In genomic region chr1:172548501-172548900, GRCm38 (mm10) we compare ENCODE assay signal across 18 mouse cellular contexts. TPM values are rescaled to one million over a fixed set of nuclear protein-coding genes. Genes with fewer than 3 reads are reported as not detected.
A peak's percentile ranks its signal among the peaks of the same experiment; 100 is the strongest.
DNase-seq lines count a peak whose midpoint lies in the region; ATAC-seq and TF ChIP-seq lines count a peak whose summit lies in the region.
"Had no signal": no experiment of that assay in that cellular context is flagged by ENCODE, and none has a peak within 500 bp of the region (broad histone marks: within the 10 kb centered on the region; RNA-seq: fewer than 3 reads in every experiment).

No protein-coding gene starts in this region.

- no peak for TF ChIP-seq CTCF in liver, postnatal 0 days (IDR thresholded peaks at IDR 0.05; ENCODE audit: low read depth)
- TF ChIP-seq CTCF in thymus, adult 2 months (IDR thresholded peaks at IDR 0.05; ENCODE audit: borderline replicate concordance, control insufficient read depth, extremely low read depth, insufficient read depth, low read length, poor library complexity), result no peak

- H3K9ac ChIP-seq in liver, embryonic 11.5 days (ENCODE audit: low read depth, low read length), result no peak overlapping the region
- H3K9ac ChIP-seq in liver, postnatal 0 days (replicated peaks), result no peak overlapping the region
- H3K9ac ChIP-seq in forebrain, embryonic 13.5 days, result no peak overlapping the region
- H3K9ac ChIP-seq: embryonic facial prominence, embryonic 12.5 days; hindbrain, embryonic 12.5 days; lung, embryonic 15.5 days had no signal

- no peaks in the 10 kb centered on the region for H3K9me3 ChIP-seq in liver, embryonic 11.5 days (ENCODE audit: control insufficient read depth, low read length)
- no peaks in the 10 kb centered on the region for H3K9me3 ChIP-seq in liver, postnatal 0 days (ENCODE audit: low read length)
- H3K9me3 ChIP-seq in forebrain, embryonic 13.5 days (replicated peaks), result no peaks in the 10 kb centered on the region
- H3K9me3 ChIP-seq: embryonic facial prominence, embryonic 12.5 days; hindbrain, embryonic 12.5 days; lung, embryonic 15.5 days had no signal

- no peak for DNase-seq in liver, embryonic 11.5 days (ENCODE audit: low spot score)
- no peak for DNase-seq in liver
- DNase-seq in liver, postnatal 0 days, result no peak
- peak; percentile 50 for DNase-seq in thymus, adult 2 months
- DNase-seq in adrenal gland, postnatal 10 days, result no peak
- DNase-seq in heart, adult 9 months (ENCODE audit: low spot score in 2 of 2), result no peak
- DNase-seq: cerebellum, adult 9-11 months; gastrocnemius, adult 2 months; kidney, adult 2 months; right cerebral cortex, postnatal 25 days had no signal

- no peak for TF ChIP-seq EP300 in liver, postnatal 0 days (IDR thresholded peaks at IDR 0.05; ENCODE audit: low read depth)

- 26% methylated on average over 7 of the region's 7 CpGs for WGBS in liver, embryonic 11.5 days
- WGBS in liver, postnatal 0 days (ENCODE audit: insufficient replicate concordance), result 20% methylated on average over 7 of the region's 7 CpGs
- 2% methylated on average over 7 of the region's 7 CpGs for WGBS in thymus, adult 2 months
- WGBS in forebrain, embryonic 13.5 days, result 72% methylated on average over 7 of the region's 7 CpGs

- H3K4me2 ChIP-seq in liver, embryonic 11.5 days, result peak overlapping the region; percentile 22; the same call in 1 of the 2 replicates
- H3K4me2 ChIP-seq in liver, postnatal 0 days (ENCODE audit: low read depth, low read length), result 0 out of 2 replicates have a peak overlapping the region, but pooled peaks have one; percentile 26
- H3K4me2 ChIP-seq in forebrain, embryonic 13.5 days, result no peak overlapping the region
- H3K4me2 ChIP-seq: embryonic facial prominence, embryonic 12.5 days; heart, embryonic 11.5 days; hindbrain, embryonic 12.5 days had no signal

- 0 out of 2 replicates have a peak, but pooled peaks cover 6% of the 10 kb centered on the region for H3K4me1 ChIP-seq in liver, embryonic 11.5 days (replicated peaks; ENCODE audit: control insufficient read depth, insufficient read depth, low read length)
- 0 out of 2 replicates have a peak, but pooled peaks cover 3% of the 10 kb centered on the region for H3K4me1 ChIP-seq in liver, postnatal 0 days (ENCODE audit: insufficient read depth)
- H3K4me1 ChIP-seq in thymus, adult 2 months (replicated peaks; ENCODE audit: control insufficient read depth, insufficient read depth, low read length), result peaks cover 24% of the 10 kb centered on the region
- peaks cover 21% of the 10 kb centered on the region for H3K4me1 ChIP-seq in forebrain, embryonic 13.5 days

- ATAC-seq in liver, embryonic 11.5 days (replicated peaks; ENCODE audit: low FRiP score), result 0 out of 2 replicates have a peak, but pooled peaks have one; percentile 7
- peak; percentile 79 for ATAC-seq in activated CD4-positive, CD25-positive, alpha-beta regulatory T cell, adult 4 months
- peak; percentile 57; the same call in 1 of the 2 replicates for ATAC-seq in liver, postnatal 0 days
- no peak for ATAC-seq in forebrain, embryonic 13.5 days
- ATAC-seq: forebrain, embryonic 14.5 days had no signal

- no peak overlapping the region for H3K4me3 ChIP-seq in liver, embryonic 11.5 days (ENCODE audit: low read depth, low read length)
- H3K4me3 ChIP-seq in liver, postnatal 0 days (ENCODE audit: low read depth, low read length), result no peak overlapping the region
- peak overlapping the region; percentile 44 for H3K4me3 ChIP-seq in thymus, adult 2 months (ENCODE audit: control insufficient read depth, insufficient read depth, low read length)
- H3K4me3 ChIP-seq in forebrain, embryonic 13.5 days, result no peak overlapping the region
- H3K4me3 ChIP-seq: embryonic facial prominence, embryonic 12.5 days; gastrocnemius, adult 2 months; hindbrain, embryonic 12.5 days; lung, embryonic 15.5 days had no signal

- peaks cover 4% of the 10 kb centered on the region; the same call in 1 of the 2 replicates for H3K27me3 ChIP-seq in liver, embryonic 11.5 days (replicated peaks; ENCODE audit: control insufficient read depth, insufficient read depth, low read length)
- H3K27me3 ChIP-seq in liver, postnatal 0 days (ENCODE audit: insufficient read depth, low read length), result 0 out of 2 replicates have a peak, but pooled peaks cover 4% of the 10 kb centered on the region
- H3K27me3 ChIP-seq in thymus, adult 2 months (ENCODE audit: control insufficient read depth, insufficient read depth, low read length), result no peaks in the 10 kb centered on the region
- no peaks in the 10 kb centered on the region for H3K27me3 ChIP-seq in forebrain, embryonic 13.5 days

- H3K27ac ChIP-seq in liver, embryonic 11.5 days (ENCODE audit: low read depth, low read length), result no peak overlapping the region
- peak overlapping the region; percentile 39 for H3K27ac ChIP-seq in liver, postnatal 0 days (ENCODE audit: low read depth)
- H3K27ac ChIP-seq in thymus, adult 2 months (ENCODE audit: control insufficient read depth, insufficient read depth, low read length), result peak overlapping the region; percentile 61; the same call in 1 of the 2 replicates
- H3K27ac ChIP-seq in forebrain, embryonic 13.5 days, result no peak overlapping the region
- H3K27ac ChIP-seq: embryonic facial prominence, embryonic 12.5 days; gastrocnemius, adult 2 months; hindbrain, embryonic 12.5 days; lung, embryonic 15.5 days had no signal

- no peaks in the 10 kb centered on the region for H3K36me3 ChIP-seq in liver, embryonic 11.5 days (ENCODE audit: control insufficient read depth, insufficient read depth, low read length)
- H3K36me3 ChIP-seq in liver, postnatal 0 days (replicated peaks; ENCODE audit: insufficient read depth, low read length), result no peaks in the 10 kb centered on the region
- no peaks in the 10 kb centered on the region for H3K36me3 ChIP-seq in thymus, adult 2 months (ENCODE audit: control insufficient read depth, insufficient read depth, low read length)
- no peaks in the 10 kb centered on the region for H3K36me3 ChIP-seq in forebrain, embryonic 13.5 days (ENCODE audit: poor library complexity, severe bottlenecking)
- H3K36me3 ChIP-seq: embryonic facial prominence, embryonic 12.5 days; hindbrain, embryonic 12.5 days; lung, embryonic 15.5 days had no signal

- TF ChIP-seq POLR2A in thymus, adult 2 months (IDR thresholded peaks at IDR 0.05; ENCODE audit: control insufficient read depth, extremely low read depth, insufficient read depth, low read length, poor library complexity), result no peak

RNA-seq across cellular contexts. Expression of gene Vsig8, which starts 7.2 kb away (rescaled TPM):
- polyA plus RNA-seq in liver, embryonic 11.5 days (2014; fragmentation: Nextera tagmentation; extraction: Ambion mirVana), result not detected in 2 replicates
- not detected for polyA plus RNA-seq in activated CD4-positive, CD25-positive, alpha-beta regulatory T cell, adult 4 months (2017; shearing (Covaris generic))
- not detected in 2 replicates for polyA plus RNA-seq in liver, postnatal 0 days (2015; fragmentation: Nextera tagmentation; extraction: Ambion mirVana)
- 1.8 and 1.9 TPM in 2 replicates for polyA plus RNA-seq in thymus, adult 2 months (2012; rRNA removed)
- total RNA-seq in adrenal gland, postnatal 10 days (2021), result under 1 TPM; 0.24 to 0.30 TPM
- 0.11 and 0.14 TPM in 2 replicates for polyA plus RNA-seq in forebrain, embryonic 13.5 days (2015; fragmentation: Nextera tagmentation; extraction: Ambion mirVana)
- total RNA-seq: gastrocnemius, adult 2 months had no signal
- polyA plus RNA-seq: embryonic facial prominence, embryonic 12.5 days; heart, embryonic 11.5 days had no signal

RNA-seq across cellular contexts. Expression of gene Cfap45, which starts 27.9 kb away (rescaled TPM):
- polyA plus RNA-seq in liver, embryonic 11.5 days (2014; fragmentation: Nextera tagmentation; extraction: Ambion mirVana), result 0.77 and 1.4 TPM in 2 replicates
- under 1 TPM; 0.09 to 0.75 TPM for polyA plus RNA-seq in activated CD4-positive, CD25-positive, alpha-beta regulatory T cell, adult 4 months (2017; shearing (Covaris generic))
- 0.32 and 0.37 TPM in 2 replicates for polyA plus RNA-seq in liver, postnatal 0 days (2015; fragmentation: Nextera tagmentation; extraction: Ambion mirVana)
- polyA plus RNA-seq in thymus, adult 2 months (2012; rRNA removed), result 0.15 and 0.56 TPM in 2 replicates
- total RNA-seq in adrenal gland, postnatal 10 days (2021), result 1 to 10 TPM in 1 of 2 experiments, under 1 TPM in 1; 0.96 to 2.6 TPM
- polyA plus RNA-seq in forebrain, embryonic 13.5 days (2015; fragmentation: Nextera tagmentation; extraction: Ambion mirVana), result 1.4 and 2.2 TPM in 2 replicates
- total RNA-seq: gastrocnemius, adult 2 months had no signal

RNA-seq across cellular contexts. Expression of gene Slamf8, which starts 41.9 kb away (rescaled TPM):
- not detected in 2 replicates for polyA plus RNA-seq in liver, embryonic 11.5 days (2014; fragmentation: Nextera tagmentation; extraction: Ambion mirVana)
- under 1 TPM in 1 of 2 experiments, not detected in 1; 0.29 TPM for polyA plus RNA-seq in activated CD4-positive, CD25-positive, alpha-beta regulatory T cell, adult 4 months (2017; shearing (Covaris generic))
- polyA plus RNA-seq in liver, postnatal 0 days (2015; fragmentation: Nextera tagmentation; extraction: Ambion mirVana), result 0.31 TPM in 2 replicates
- 7.2 and 10.9 TPM in 2 replicates for polyA plus RNA-seq in thymus, adult 2 months (2012; rRNA removed)
- total RNA-seq in adrenal gland, postnatal 10 days (2021), result under 1 TPM in 1 of 2 experiments, not detected in 1; 0.58 TPM
- not detected in 2 replicates for polyA plus RNA-seq in forebrain, embryonic 13.5 days (2015; fragmentation: Nextera tagmentation; extraction: Ambion mirVana)
- total RNA-seq: left cerebral cortex, postnatal 36 days had no signal
- polyA plus RNA-seq: embryonic facial prominence, embryonic 12.5 days; forebrain, embryonic 14.5 days; heart, embryonic 11.5 days; hindbrain, embryonic 12.5 days had no signal

RNA-seq across cellular contexts. Expression of gene Tagln2, which starts 48.7 kb away (rescaled TPM):
- 248 and 257 TPM in 2 replicates for polyA plus RNA-seq in liver, embryonic 11.5 days (2014; fragmentation: Nextera tagmentation; extraction: Ambion mirVana)
- 100 to 1,000 TPM; 319 to 387 TPM for polyA plus RNA-seq in activated CD4-positive, CD25-positive, alpha-beta regulatory T cell, adult 4 months (2017; shearing (Covaris generic))
- 104 and 105 TPM in 2 replicates for polyA plus RNA-seq in liver, postnatal 0 days (2015; fragmentation: Nextera tagmentation; extraction: Ambion mirVana)
- 178 and 183 TPM in 2 replicates for polyA plus RNA-seq in thymus, adult 2 months (2012; rRNA removed)
- 100 to 1,000 TPM; 120 to 138 TPM for total RNA-seq in adrenal gland, postnatal 10 days (2021)
- 52.9 and 55.8 TPM in 2 replicates for polyA plus RNA-seq in forebrain, embryonic 13.5 days (2015; fragmentation: Nextera tagmentation; extraction: Ambion mirVana)

RNA-seq across cellular contexts. Expression of gene Fcrl6, which starts 53.9 kb away (rescaled TPM):
- polyA plus RNA-seq in liver, embryonic 11.5 days (2014; fragmentation: Nextera tagmentation; extraction: Ambion mirVana), result 0.11 TPM in 1 of 2 replicates, not detected in the other
- polyA plus RNA-seq in activated CD4-positive, CD25-positive, alpha-beta regulatory T cell, adult 4 months (2017; shearing (Covaris generic)), result not detected
- 0.12 and 0.31 TPM in 2 replicates for polyA plus RNA-seq in liver, postnatal 0 days (2015; fragmentation: Nextera tagmentation; extraction: Ambion mirVana)
- polyA plus RNA-seq in thymus, adult 2 months (2012; rRNA removed), result not detected in 2 replicates
- total RNA-seq in adrenal gland, postnatal 10 days (2021), result not detected
- polyA plus RNA-seq in forebrain, embryonic 13.5 days (2015; fragmentation: Nextera tagmentation; extraction: Ambion mirVana), result not detected in 2 replicates
- total RNA-seq: gastrocnemius, adult 2 months; left cerebral cortex, postnatal 36 days had no signal
- polyA plus RNA-seq: forebrain, embryonic 14.5 days; heart, embryonic 11.5 days; kidney, adult 2 months; lung, embryonic 15.5 days had no signal

Comparison
In these comparisons a context has a peak if more than half of its experiments do, and no peak if none do; other contexts are left out.
1. H3K27ac ChIP-seq: peak in liver, postnatal 0 days (single experiment) and thymus, adult 2 months (single experiment); none in liver, embryonic 11.5 days (single experiment) and forebrain, embryonic 13.5 days (single experiment).